Mouse (Mus musculus): ENCODE measurements around the gene Fam71e2.

- no peak for TF ChIP-seq POLR2A (IDR thresholded peaks at IDR 0.05; ENCODE audit: control insufficient read depth in 1 of 2, insufficient read depth in 1 of 2, low read depth in 1 of 2, low read length in 2 of 2, poor library complexity in 1 of 2)
- no peak for TF ChIP-seq POLR2AphosphoS2 (IDR thresholded peaks at IDR 0.05; ENCODE audit: low read length)
- TF ChIP-seq TCF12 (IDR thresholded peaks at IDR 0.05; ENCODE audit: low read depth, low read length), result no peak
- TF ChIP-seq TAL1 (IDR thresholded peaks at IDR 0.05; ENCODE audit: low read length), result peak; percentile 54
- TF ChIP-seq GATA1 (IDR thresholded peaks at IDR 0.05; ENCODE audit: low read depth, low read length), result no peak
- TF ChIP-seq POLR2AphosphoS5 (IDR thresholded peaks at IDR 0.05; ENCODE audit: borderline replicate concordance, low read depth, low read length), result no peak
Measured at GRCm38 (mm10) chr7:4743354-4743753, 27.7 kb downstream of the Fam71e2 start.
